Mouse (Mus musculus) heart, adult 2 months (tissue): ENCODE measurements around the gene Nat8f1. TPM values are rescaled to one million over a fixed set of nuclear protein-coding genes. Genes with fewer than 3 reads are reported as not detected.
"Not testable (repeated sequence)": the region's sequence is repeated elsewhere in the genome, so short reads cannot be mapped to it uniquely, and the experiment has no call there.

Experiments used
- DNase-seq, 2 experiments: peaks; one replicate each; pipeline ENCODE4 v3.0.0; 2021
- H3K27ac ChIP-seq: fragments of 200-600 bp; 2 replicates; pipeline ENCODE4 v1.8.1; 2022
- H3K27me3 ChIP-seq: fragments of 200-500 bp; 2 replicates; pipeline ENCODE4 v1.6.1; 2012; ENCODE audit warnings: mild to moderate bottlenecking, low read length, inconsistent platforms, mixed read lengths; ENCODE audit not compliant: control insufficient read depth, insufficient read depth
- H3K36me3 ChIP-seq: fragments of 200-500 bp; 2 replicates; pipeline ENCODE4 v1.6.1; 2012; ENCODE audit warnings: low read length, inconsistent platforms; ENCODE audit not compliant: control insufficient read depth, insufficient read depth
- H3K4me1 ChIP-seq: fragments of 200-500 bp; 2 replicates; pipeline ENCODE4 v1.6.1; 2011; ENCODE audit warnings: low read length; ENCODE audit not compliant: control insufficient read depth, insufficient read depth
- H3K4me3 ChIP-seq: fragments of 200-600 bp; 2 replicates; pipeline ENCODE4 v1.8.1; 2022
- H3K79me2 ChIP-seq: fragments of 200-500 bp; replicated peaks from 2 replicates; pipeline ENCODE4 v1.6.1; 2012; ENCODE audit warnings: mild to moderate bottlenecking, inconsistent platforms, low read length, moderate library complexity, mixed read lengths; ENCODE audit not compliant: control insufficient read depth, insufficient read depth
- H3K9ac ChIP-seq: fragments of 200-500 bp; 2 replicates; pipeline ENCODE4 v1.6.1; 2012; ENCODE audit warnings: low read depth, mild to moderate bottlenecking, control low read depth, inconsistent platforms, low read length, mixed read lengths
- CTCF ChIP-seq: fragments of 200-600 bp; IDR thresholded peaks from 2 replicates; pipeline ENCODE4 v1.8.1; 2022; ENCODE audit warnings: antibody characterized with exemption, mild to moderate bottlenecking, moderate library complexity
- EP300 ChIP-seq: fragments of 200-500 bp; IDR thresholded peaks from 2 replicates; pipeline ENCODE4 v1.6.1; 2011; ENCODE audit warnings: low read depth, low read length, control low read depth; ENCODE audit not compliant: insufficient read depth
- POLR2A ChIP-seq: fragments of 200-500 bp; IDR thresholded peaks from 2 replicates; pipeline ENCODE4 v1.6.1; 2011; ENCODE audit warnings: mild to moderate bottlenecking, low read depth, low read length, control low read depth; ENCODE audit not compliant: insufficient read depth
- WGBS: fragments of 180-500 bp; shearing (Covaris S2); methylation state at CpG from one replicate; pipeline ENCODE4 v1.1.7; 2018; 5-methylcytosine and 5-hydroxymethylcytosine counted together
- intact Hi-C: fragments of 180-260 bp; cut with DNase I; formaldehyde crosslinking; loops from one replicate; pipeline ENCODE4 v1.15.1; 2025
- polyA plus RNA-seq: library from polyadenylated mRNA; depleted of rRNA; stranded (reverse); fragments of >200 nt; gene quantifications from 2 replicates; pipeline ENCODE4 v1.2.3, GENCODE M21; 2012
- total RNA-seq, 2 experiments: library from RNA; stranded (reverse); gene quantifications; 2 replicates each; pipeline ENCODE4 v1.2.3; 2021

Nat8f1 gene
- total and polyA plus RNA-seq, 3 experiments: 2.0 to 5.1 (median 2.1) TPM

DNA sequence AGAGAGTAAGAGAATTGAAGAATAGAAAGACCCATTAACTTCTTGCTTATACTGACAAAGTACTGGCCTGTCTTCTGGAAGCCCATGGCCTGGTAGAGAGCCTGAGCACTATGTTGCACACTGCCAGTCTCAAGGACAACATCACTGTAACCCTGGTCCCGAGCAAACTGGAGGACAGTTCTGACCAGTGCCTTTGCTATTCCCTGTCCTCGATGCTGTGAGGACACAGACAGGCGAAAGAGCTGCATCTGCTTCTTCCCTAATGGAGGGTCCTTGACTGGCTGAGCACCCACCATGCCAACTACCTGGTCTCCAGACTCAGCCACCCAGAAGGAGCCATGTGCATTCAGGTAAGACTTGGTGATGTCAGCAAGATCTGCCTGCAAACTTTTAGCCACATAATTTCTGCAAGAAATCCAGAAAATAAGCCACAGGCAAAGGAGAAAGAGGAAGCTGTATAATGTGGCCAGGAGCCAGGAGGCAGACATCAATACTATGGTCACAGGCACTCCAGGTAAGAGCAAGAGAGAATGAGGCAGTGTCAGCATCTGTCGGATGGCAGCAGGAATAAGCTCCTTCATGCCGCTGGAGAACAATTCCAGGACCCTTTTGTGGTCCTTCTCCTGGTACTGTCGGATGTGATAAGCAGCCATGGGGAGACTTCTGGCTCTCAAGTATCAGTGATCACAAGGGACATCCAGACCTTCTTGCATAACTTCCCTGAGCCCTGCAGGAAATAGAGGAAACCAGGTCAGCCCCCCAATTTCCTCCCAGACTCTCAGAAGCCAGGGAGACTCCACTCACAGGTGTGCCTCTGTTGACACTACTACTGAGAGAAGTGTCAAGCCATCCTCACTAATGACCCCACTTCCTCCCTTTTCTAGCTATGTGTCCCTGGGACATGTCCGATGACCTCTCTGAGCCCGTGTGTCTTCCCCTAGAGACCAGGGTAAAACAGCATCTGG, 47.5 kb downstream of the Nat8f1 start:
- no peaks in the 10 kb centered on the region for H3K79me2 ChIP-seq
- TF ChIP-seq EP300 (no peak), CTCF (no peak), POLR2A (no peak)
- no peak overlapping the region for H3K9ac ChIP-seq
- intact Hi-C loops: no loop called here
- no peak overlapping the region for H3K27ac ChIP-seq
- no peaks in the 10 kb centered on the region for H3K27me3 ChIP-seq
- 53% methylated on average over 8 of the region's 8 CpGs for WGBS
- no peak for DNase-seq
- H3K36me3 ChIP-seq: no peaks in the 10 kb centered on the region
- H3K4me3 ChIP-seq: no peak overlapping the region
- H3K4me1 ChIP-seq: no peaks in the 10 kb centered on the region

DNA sequence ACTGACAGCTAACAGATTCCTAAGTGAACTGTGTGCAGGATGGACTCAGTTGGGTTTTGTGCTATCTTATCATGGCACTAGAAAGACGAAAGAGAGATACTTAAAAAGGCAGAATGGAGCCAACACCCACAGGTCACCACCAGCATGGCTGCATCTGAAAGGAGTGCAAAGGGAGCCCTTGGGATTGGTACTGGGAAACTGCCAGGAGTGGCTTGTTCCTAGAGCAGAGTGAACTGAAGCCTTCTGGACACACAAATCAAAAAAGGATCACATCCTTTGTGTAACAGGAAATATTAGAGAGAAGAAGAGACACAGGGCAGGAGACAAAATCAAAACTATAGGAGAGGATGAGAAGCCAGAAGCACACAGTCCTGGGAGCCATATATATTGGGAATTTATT, 48.5 kb downstream of the Nat8f1 start:
- WGBS: 53% methylated on average over 1 of the region's 1 CpGs
- H3K36me3 ChIP-seq, H3K4me3 ChIP-seq, DNase-seq, intact Hi-C loops, H3K27me3 ChIP-seq, H3K4me1 ChIP-seq, H3K79me2 ChIP-seq, H3K27ac ChIP-seq, H3K9ac ChIP-seq: not testable (repeated sequence)

DNA sequence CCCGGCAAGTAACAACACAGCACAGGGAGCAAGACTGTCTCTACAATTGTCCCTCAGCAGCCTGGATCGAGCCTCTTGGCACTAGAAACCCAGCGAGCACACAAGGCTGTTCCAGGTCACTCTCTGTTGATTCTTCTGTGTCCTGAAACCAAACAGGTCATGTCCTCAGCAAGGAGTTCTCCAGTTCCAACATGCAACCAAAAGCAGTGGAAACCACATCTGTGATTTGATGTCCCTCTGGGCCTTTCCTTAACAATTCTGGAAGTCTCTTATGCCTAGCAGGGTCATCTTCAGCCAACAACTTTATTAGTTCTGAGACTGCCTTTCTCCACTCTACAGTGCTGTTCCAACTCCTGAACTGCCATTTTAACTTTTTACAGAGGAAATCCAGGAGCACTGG, 49.3 kb downstream of the Nat8f1 start:
- H3K4me1 ChIP-seq, H3K27me3 ChIP-seq, H3K9ac ChIP-seq, H3K4me3 ChIP-seq, intact Hi-C loops, H3K36me3 ChIP-seq, DNase-seq, H3K27ac ChIP-seq, H3K79me2 ChIP-seq: not testable (repeated sequence)
- 62% methylated on average over 3 of the region's 3 CpGs for WGBS

DNA sequence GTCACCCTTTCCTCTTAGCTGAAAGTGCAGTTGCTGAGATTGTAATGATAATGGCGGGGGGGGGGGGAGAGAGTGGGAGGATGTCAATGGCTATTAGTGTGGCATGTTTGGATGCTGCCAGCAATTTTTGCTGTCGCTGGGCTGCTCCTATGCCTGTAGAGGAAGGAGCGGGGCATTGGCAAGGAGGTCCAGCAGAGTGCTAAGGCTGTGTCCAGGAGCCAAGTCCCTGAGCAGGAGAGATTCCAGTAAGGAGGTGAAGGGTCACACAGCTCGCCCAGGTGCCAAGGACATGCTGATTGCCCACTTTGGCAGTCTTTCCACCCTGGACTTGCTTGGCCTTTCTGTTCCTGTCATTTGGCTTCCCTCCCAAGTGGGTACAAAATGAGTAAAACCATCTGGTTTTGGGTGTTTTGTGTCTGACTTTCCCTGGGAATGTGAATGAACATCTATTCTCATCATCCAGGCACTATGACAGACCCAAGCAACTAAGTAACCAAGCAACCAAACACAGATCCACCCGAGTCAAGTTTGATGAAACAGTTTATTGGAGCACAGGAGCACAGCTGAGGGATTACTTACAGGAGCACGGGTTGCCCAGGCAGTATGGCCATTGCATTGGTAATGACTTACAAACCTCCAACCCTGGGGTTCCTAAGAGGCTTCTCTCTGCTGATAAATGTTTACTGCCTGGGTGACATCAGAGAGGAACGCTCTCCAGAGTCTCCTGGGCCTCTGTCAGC, 50.4 kb downstream of the Nat8f1 start:
- H3K9ac ChIP-seq, H3K4me1 ChIP-seq, H3K27ac ChIP-seq, H3K79me2 ChIP-seq, intact Hi-C loops, H3K4me3 ChIP-seq, H3K27me3 ChIP-seq, H3K36me3 ChIP-seq: not testable (repeated sequence)
- WGBS: 67% methylated on average over 6 of the region's 7 CpGs
- peak in 1 of 2 experiments; percentile 23 for DNase-seq

DNA sequence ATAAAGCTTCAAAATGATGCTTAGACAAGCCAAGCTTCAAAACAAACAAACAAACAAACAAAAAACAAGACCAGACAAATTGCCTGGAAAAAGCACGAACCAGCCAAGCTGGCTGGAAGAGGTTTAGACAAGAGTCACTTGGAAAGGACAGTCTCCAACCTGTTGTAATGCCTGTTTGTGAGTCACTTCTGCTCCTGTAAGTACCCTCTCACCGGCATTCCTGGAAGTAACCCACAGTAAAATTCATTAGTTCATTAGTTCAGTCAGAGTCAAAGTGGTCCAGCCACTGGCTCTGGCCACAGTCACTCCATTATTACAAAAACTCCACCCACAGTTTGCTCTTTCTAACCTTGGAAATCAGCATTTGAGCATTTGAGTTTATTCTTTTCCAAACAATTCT, 51.6 kb downstream of the Nat8f1 start:
- Histone ChIP-seq H3K79me2 (no peaks in the 10 kb centered on the region), H3K4me3 (no peak overlapping the region), H3K36me3 (no peaks in the 10 kb centered on the region), H3K4me1 (no peaks in the 10 kb centered on the region), H3K9ac (no peak overlapping the region), H3K27ac (no peak overlapping the region), H3K27me3 (no peaks in the 10 kb centered on the region)
- intact Hi-C loops: no loop called here
- TF ChIP-seq EP300: no peak
- no peak for TF ChIP-seq POLR2A
- no peak for TF ChIP-seq CTCF
- DNase-seq: no peak
- WGBS: 84% methylated on average over 2 of the region's 2 CpGs

DNA sequence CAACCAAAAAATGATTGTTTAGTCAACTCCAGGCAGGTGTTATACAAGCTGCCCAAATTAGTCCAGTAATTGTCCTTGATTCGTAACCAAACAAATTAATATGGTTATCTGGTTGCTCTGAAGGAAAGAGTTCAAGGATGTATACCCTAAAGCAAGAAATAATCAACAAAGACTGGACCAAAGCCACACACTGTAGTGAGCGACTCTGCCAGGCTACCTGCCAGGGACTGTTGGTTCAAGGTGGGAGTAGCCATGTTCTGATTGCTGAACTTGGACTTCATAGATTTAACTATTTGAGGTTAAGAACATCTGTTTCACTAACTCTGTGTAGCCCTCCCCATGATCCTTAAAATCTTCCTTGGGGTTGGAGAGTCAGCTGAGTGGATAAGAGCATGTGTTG, 52.4 kb downstream of the Nat8f1 start:
- no peaks in the 10 kb centered on the region for H3K27me3 ChIP-seq
- WGBS: 79% methylated on average over 2 of the region's 2 CpGs
- no peaks in the 10 kb centered on the region for H3K36me3 ChIP-seq
- no peaks in the 10 kb centered on the region for H3K4me1 ChIP-seq
- no peak for DNase-seq
- no peak for TF ChIP-seq CTCF
- no peak overlapping the region for H3K4me3 ChIP-seq
- H3K9ac ChIP-seq: no peak overlapping the region
- intact Hi-C loops: no loop called here
- H3K79me2 ChIP-seq: no peaks in the 10 kb centered on the region
- H3K27ac ChIP-seq: no peak overlapping the region
